Mouse (Mus musculus): ENCODE results near the gene Rbmxl1. TPM values are rescaled to one million over a fixed set of nuclear protein-coding genes. Genes with fewer than 3 reads are reported as not detected.
"Not testable (repeated sequence)": the region's sequence is repeated elsewhere in the genome, so short reads cannot be mapped to it uniquely, and the experiment has no call there.

Gene Rbmxl1
- polyA plus RNA-seq, 1 experiment = 18.1 TPM

GRCm38 (mm10) chr8:78510926-78511325, 2.2 kb upstream of the Rbmxl1 start:
- Histone ChIP-seq H3K36me3 (ENCODE audit: control insufficient read depth, insufficient read depth, low read length) (no peaks in the 10 kb centered on the region), H3K4me3 (ENCODE audit: control insufficient read depth, low read depth, low read length) (no peak overlapping the region; the same call in 1 of the 2 replicates), H3K4me1 (ENCODE audit: control insufficient read depth, insufficient read depth, low read length) (peaks cover 3% of the 10 kb centered on the region), H3K27ac (ENCODE audit: control insufficient read depth, insufficient read depth, low read depth, low read length) (no peak overlapping the region), H3K27me3 (ENCODE audit: control insufficient read depth, insufficient read depth, low read length) (no peaks in the 10 kb centered on the region)
- TF ChIP-seq POLR2A (IDR thresholded peaks at IDR 0.05; ENCODE audit: control insufficient read depth, low read depth, low read length) (no peak), CTCF (IDR thresholded peaks at IDR 0.05; ENCODE audit: control insufficient read depth, insufficient read depth, insufficient replicate concordance, low read depth, low read length) (no peak)

- Histone ChIP-seq H3K4me1 (ENCODE audit: control insufficient read depth, insufficient read depth, low read length) (peaks cover 3% of the 10 kb centered on the region), H3K27ac (ENCODE audit: control insufficient read depth, insufficient read depth, low read depth, low read length) (peak overlapping the region; percentile 91), H3K27me3 (ENCODE audit: control insufficient read depth, insufficient read depth, low read length) (no peaks in the 10 kb centered on the region), H3K36me3 (ENCODE audit: control insufficient read depth, insufficient read depth, low read length) (no peaks in the 10 kb centered on the region), H3K4me3 (ENCODE audit: control insufficient read depth, low read depth, low read length) (peak overlapping the region; percentile 95)
- TF ChIP-seq POLR2A (IDR thresholded peaks at IDR 0.05; ENCODE audit: control insufficient read depth, low read depth, low read length) (no peak; the same call in 1 of the 2 replicates), CTCF (IDR thresholded peaks at IDR 0.05; ENCODE audit: control insufficient read depth, insufficient read depth, insufficient replicate concordance, low read depth, low read length) (no peak)
These were observed 1.4 kb upstream of the Rbmxl1 start for GRCm38 (mm10) chr8:78510094-78510493.

GRCm38 (mm10) chr8:78509273-78510031, 754 bp upstream of the Rbmxl1 start, which contains the start of gene Slc10a7:
Gene Slc10a7 (plus strand): TSS chr8:78509346.
- H3K4me3 ChIP-seq (ENCODE audit: control insufficient read depth, low read depth, low read length) = peak within 1 kb of the TSS; percentile 95
- H3K27ac ChIP-seq (ENCODE audit: control insufficient read depth, insufficient read depth, low read depth, low read length) = peak within 1 kb of the TSS; percentile 91
- H3K36me3 ChIP-seq (ENCODE audit: control insufficient read depth, insufficient read depth, low read length) = no peaks in the 10 kb centered on the region
- peaks cover 3% of the 10 kb centered on the region for H3K4me1 ChIP-seq (ENCODE audit: control insufficient read depth, insufficient read depth, low read length)
- H3K27me3 ChIP-seq (ENCODE audit: control insufficient read depth, insufficient read depth, low read length) = no peaks in the 10 kb centered on the region
- TF ChIP-seq POLR2A (IDR thresholded peaks at IDR 0.05; ENCODE audit: control insufficient read depth, low read depth, low read length) (no peak), CTCF (IDR thresholded peaks at IDR 0.05; ENCODE audit: control insufficient read depth, insufficient read depth, insufficient replicate concordance, low read depth, low read length) (no peak)

GRCm38 (mm10) chr8:78507979-78508718, 549 bp downstream of the Rbmxl1 start:
- peak overlapping the region; percentile 95 for H3K4me3 ChIP-seq (ENCODE audit: control insufficient read depth, low read depth, low read length)
- H3K27me3 ChIP-seq (ENCODE audit: control insufficient read depth, insufficient read depth, low read length) = no peaks in the 10 kb centered on the region
- H3K4me1 ChIP-seq (ENCODE audit: control insufficient read depth, insufficient read depth, low read length) = peaks cover 3% of the 10 kb centered on the region
- TF ChIP-seq CTCF (IDR thresholded peaks at IDR 0.05; ENCODE audit: control insufficient read depth, insufficient read depth, insufficient replicate concordance, low read depth, low read length) (no peak), POLR2A (IDR thresholded peaks at IDR 0.05; ENCODE audit: control insufficient read depth, low read depth, low read length) (no peak)
- peak overlapping the region; percentile 39 for H3K27ac ChIP-seq (ENCODE audit: control insufficient read depth, insufficient read depth, low read depth, low read length)
- no peaks in the 10 kb centered on the region for H3K36me3 ChIP-seq (ENCODE audit: control insufficient read depth, insufficient read depth, low read length)

- no peaks in the 10 kb centered on the region for H3K4me1 ChIP-seq (ENCODE audit: control insufficient read depth, insufficient read depth, low read length)
- H3K4me3 ChIP-seq (ENCODE audit: control insufficient read depth, low read depth, low read length) = no peak overlapping the region
- TF ChIP-seq POLR2A (IDR thresholded peaks at IDR 0.05; ENCODE audit: control insufficient read depth, low read depth, low read length) = no peak
- TF ChIP-seq CTCF (IDR thresholded peaks at IDR 0.05; ENCODE audit: control insufficient read depth, insufficient read depth, insufficient replicate concordance, low read depth, low read length) = no peak
- no peak overlapping the region for H3K27ac ChIP-seq (ENCODE audit: control insufficient read depth, insufficient read depth, low read depth, low read length)
- no peaks in the 10 kb centered on the region for H3K27me3 ChIP-seq (ENCODE audit: control insufficient read depth, insufficient read depth, low read length)
- no peaks in the 10 kb centered on the region for H3K36me3 ChIP-seq (ENCODE audit: control insufficient read depth, insufficient read depth, low read length)
These were observed 6.0 kb downstream of the Rbmxl1 start for GRCm38 (mm10) chr8:78502706-78503105.

GRCm38 (mm10) chr8:78496273-78496672, 12.4 kb downstream of the Rbmxl1 start:
- not testable (repeated sequence) for H3K4me3 ChIP-seq (ENCODE audit: control insufficient read depth, low read depth, low read length); H3K4me1 ChIP-seq (ENCODE audit: control insufficient read depth, insufficient read depth, low read length); H3K36me3 ChIP-seq (ENCODE audit: control insufficient read depth, insufficient read depth, low read length); H3K27me3 ChIP-seq (ENCODE audit: control insufficient read depth, insufficient read depth, low read length); H3K27ac ChIP-seq (ENCODE audit: control insufficient read depth, insufficient read depth, low read depth, low read length)

GRCm38 (mm10) chr8:78493031-78493430, 15.7 kb downstream of the Rbmxl1 start:
- Histone ChIP-seq H3K27me3 (ENCODE audit: control insufficient read depth, insufficient read depth, low read length) (no peaks in the 10 kb centered on the region), H3K36me3 (ENCODE audit: control insufficient read depth, insufficient read depth, low read length) (no peaks in the 10 kb centered on the region), H3K4me1 (ENCODE audit: control insufficient read depth, insufficient read depth, low read length) (no peaks in the 10 kb centered on the region), H3K27ac (ENCODE audit: control insufficient read depth, insufficient read depth, low read depth, low read length) (no peak overlapping the region), H3K4me3 (ENCODE audit: control insufficient read depth, low read depth, low read length) (no peak overlapping the region)
- TF ChIP-seq CTCF (IDR thresholded peaks at IDR 0.05; ENCODE audit: control insufficient read depth, insufficient read depth, insufficient replicate concordance, low read depth, low read length) (no peak), POLR2A (IDR thresholded peaks at IDR 0.05; ENCODE audit: control insufficient read depth, low read depth, low read length) (no peak)
